Mouse (Mus musculus): ENCODE results near the gene Paip2b. TPM values are rescaled to one million over a fixed set of nuclear protein-coding genes. Genes with fewer than 3 reads are reported as not detected.

Paip2b gene
- total RNA-seq, 1 experiment = 57.8 TPM

DNA sequence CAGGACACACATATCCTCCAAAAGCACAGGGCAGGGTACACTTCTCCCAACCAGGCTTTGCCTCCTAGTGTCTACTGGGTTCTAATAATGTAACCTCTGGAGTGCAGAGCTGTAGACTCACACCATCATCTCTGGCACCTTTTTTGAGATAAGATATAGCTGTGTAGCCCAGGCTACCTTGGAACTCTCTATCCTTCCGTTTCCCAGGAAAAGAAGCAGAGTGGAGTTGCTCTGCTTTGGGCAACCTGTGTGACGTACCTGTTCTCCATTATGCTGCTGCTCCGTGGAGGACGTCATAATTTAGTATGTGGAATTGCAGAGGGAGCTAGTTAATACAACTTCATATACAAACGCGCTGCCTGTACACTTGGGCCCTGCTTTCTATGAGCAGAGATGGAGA is 69.2 kb downstream of the Paip2b start, which contains the start of gene Ankrd53:
Gene Ankrd53 (plus strand): TSS at position 301 of the 400 bp plus-strand sequence.
- H3K27ac ChIP-seq (ENCODE audit: insufficient read depth, low read depth, low read length, poor library complexity, severe bottlenecking) = no peak within 1 kb of the TSS
- H3K9ac ChIP-seq (ENCODE audit: insufficient read depth, low read depth, low read length, poor library complexity, severe bottlenecking) = peak within 1 kb of the TSS; percentile 19; the same call in 1 of the 2 replicates
- TF ChIP-seq ZC3H11A (IDR thresholded peaks at IDR 0.05; ENCODE audit: borderline replicate concordance, low read depth, low read length) = no peak
- no peak for TF ChIP-seq CHD2 (IDR thresholded peaks at IDR 0.05; ENCODE audit: low read depth, low read length)
- TF ChIP-seq MAFK (IDR thresholded peaks at IDR 0.05; ENCODE audit: insufficient read depth, low read depth, low read length) = no peak
- TF ChIP-seq HCFC1 (IDR thresholded peaks at IDR 0.05; ENCODE audit: borderline replicate concordance, insufficient read depth, low read length) = no peak
- no peak for TF ChIP-seq ZNF384 (IDR thresholded peaks at IDR 0.05; ENCODE audit: low read depth, low read length)
- H3K4me3 ChIP-seq (ENCODE audit: insufficient read depth in 1 of 2, low read depth in 1 of 2, low read length in 2 of 2, poor library complexity in 1 of 2, severe bottlenecking in 1 of 2) = peak within 1 kb of the TSS; percentile 20 to 50
- no peaks in the 10 kb centered on the region for H3K9me3 ChIP-seq (ENCODE audit: control insufficient read depth, insufficient read depth, low read depth, low read length)
- in situ Hi-C loops (cut with MboI; ENCODE audit: low sequenced_read_pairs in 2 of 2, unreplicated experiment in 2 of 2) = no loop called here
- no peaks in the 10 kb centered on the region for H3K36me3 ChIP-seq (ENCODE audit: control insufficient read depth, insufficient read depth, low read length, poor library complexity, severe bottlenecking)
- DNase-seq (ENCODE audit: low read depth, low spot score) = no peak
- peaks cover 2% of the 10 kb centered on the region in 2 experiments; a peak in 2 of 4 replicates for H3K4me1 ChIP-seq (ENCODE audit: control insufficient read depth in 2 of 2, insufficient read depth in 2 of 2, low read length in 2 of 2, poor library complexity in 1 of 2)

DNA sequence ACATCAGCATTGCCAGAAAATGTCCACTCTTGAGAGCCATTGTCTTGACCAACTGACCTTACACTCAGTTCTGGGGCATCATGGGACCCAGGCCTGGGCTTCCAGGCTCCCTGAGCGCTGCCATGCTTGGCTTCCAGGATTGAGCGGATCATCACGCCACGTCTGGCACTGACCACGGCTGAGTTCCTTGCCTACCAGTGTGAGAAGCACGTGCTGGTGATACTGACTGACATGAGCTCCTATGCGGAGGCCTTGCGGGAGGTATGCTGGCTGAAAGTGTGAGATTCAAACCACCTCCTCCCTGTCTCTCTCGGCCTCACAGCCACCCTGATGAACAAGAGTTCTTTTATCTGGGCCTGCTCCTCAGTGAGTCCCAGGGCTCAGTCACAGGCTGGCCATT is 75.5 kb downstream of the Paip2b start:
- in situ Hi-C loops (cut with MboI; ENCODE audit: low sequenced_read_pairs in 2 of 2, unreplicated experiment in 2 of 2) = no loop called here
- TF ChIP-seq CHD2 (IDR thresholded peaks at IDR 0.05; ENCODE audit: low read depth, low read length) = no peak
- TF ChIP-seq ZNF384 (IDR thresholded peaks at IDR 0.05; ENCODE audit: low read depth, low read length) = no peak
- no peak for TF ChIP-seq HCFC1 (IDR thresholded peaks at IDR 0.05; ENCODE audit: borderline replicate concordance, insufficient read depth, low read length)
- no peak for TF ChIP-seq ZC3H11A (IDR thresholded peaks at IDR 0.05; ENCODE audit: borderline replicate concordance, low read depth, low read length)
- TF ChIP-seq MAFK (IDR thresholded peaks at IDR 0.05; ENCODE audit: insufficient read depth, low read depth, low read length) = no peak

More for the DNA sequence above, 75.5 kb downstream of the Paip2b start:
- Histone ChIP-seq H3K4me3 (ENCODE audit: insufficient read depth in 1 of 2, low read depth in 1 of 2, low read length in 2 of 2, poor library complexity in 1 of 2, severe bottlenecking in 1 of 2) (no peak overlapping the region), H3K9me3 (ENCODE audit: control insufficient read depth, insufficient read depth, low read depth, low read length) (no peaks in the 10 kb centered on the region), H3K36me3 (ENCODE audit: control insufficient read depth, insufficient read depth, low read length, poor library complexity, severe bottlenecking) (no peaks in the 10 kb centered on the region), H3K27ac (ENCODE audit: insufficient read depth, low read depth, low read length, poor library complexity, severe bottlenecking) (no peak overlapping the region), H3K4me1 (ENCODE audit: control insufficient read depth in 2 of 2, insufficient read depth in 2 of 2, low read length in 2 of 2, poor library complexity in 1 of 2) (peaks cover 0 to 2% of the 10 kb centered on the region in 2 experiments; a peak in 1 of 4 replicates), H3K9ac (ENCODE audit: insufficient read depth, low read depth, low read length, poor library complexity, severe bottlenecking) (no peak overlapping the region)
- DNase-seq (ENCODE audit: low read depth, low spot score) = no peak

Other genes starting within 250 kb of the Paip2b start
- not detected in 2 replicates for gene Clec4f, start 175.6 kb downstream of the Paip2b start, total RNA-seq (2012; rRNA removed)
- not detected in 2 replicates for gene Cd207, start 153.9 kb downstream of the Paip2b start, total RNA-seq (2012; rRNA removed)
- gene Vax2, start 120.5 kb downstream of the Paip2b start, total RNA-seq (2012; rRNA removed) = 0.69 and 2.1 TPM in 2 replicates
- gene Atp6v1b1, start 88.8 kb downstream of the Paip2b start, total RNA-seq (2012; rRNA removed) = not detected in 2 replicates
- gene Ankrd53, start 69.1 kb downstream of the Paip2b start, total RNA-seq (2012; rRNA removed) = 0.16 and 0.18 TPM in 2 replicates
- gene Tex261, start 55.9 kb downstream of the Paip2b start, total RNA-seq (2012; rRNA removed) = 61.6 and 70.9 TPM in 2 replicates
- gene Nagk, start 36.8 kb downstream of the Paip2b start, total RNA-seq (2012; rRNA removed) = 18.0 and 22.2 TPM in 2 replicates
- 96.6 and 129 TPM in 2 replicates for gene Zfp638, start 35.4 kb upstream of the Paip2b start, total RNA-seq (2012; rRNA removed)
- gene Dysf, start 176.8 kb upstream of the Paip2b start, total RNA-seq (2012; rRNA removed) = 10.0 and 12.8 TPM in 2 replicates

Measured in ES-E14 (cell line).